Mouse (Mus musculus) frontal cortex, postnatal 25 days (tissue): Measurements from ENCODE around the gene Plod2.

Experiments
- DNase-seq, 2 experiments: peaks; one replicate each; pipeline ENCODE4 v3.0.0; 2022; ENCODE audit warnings: low spot score in 2 of 2

The Plod2 gene

DNA sequence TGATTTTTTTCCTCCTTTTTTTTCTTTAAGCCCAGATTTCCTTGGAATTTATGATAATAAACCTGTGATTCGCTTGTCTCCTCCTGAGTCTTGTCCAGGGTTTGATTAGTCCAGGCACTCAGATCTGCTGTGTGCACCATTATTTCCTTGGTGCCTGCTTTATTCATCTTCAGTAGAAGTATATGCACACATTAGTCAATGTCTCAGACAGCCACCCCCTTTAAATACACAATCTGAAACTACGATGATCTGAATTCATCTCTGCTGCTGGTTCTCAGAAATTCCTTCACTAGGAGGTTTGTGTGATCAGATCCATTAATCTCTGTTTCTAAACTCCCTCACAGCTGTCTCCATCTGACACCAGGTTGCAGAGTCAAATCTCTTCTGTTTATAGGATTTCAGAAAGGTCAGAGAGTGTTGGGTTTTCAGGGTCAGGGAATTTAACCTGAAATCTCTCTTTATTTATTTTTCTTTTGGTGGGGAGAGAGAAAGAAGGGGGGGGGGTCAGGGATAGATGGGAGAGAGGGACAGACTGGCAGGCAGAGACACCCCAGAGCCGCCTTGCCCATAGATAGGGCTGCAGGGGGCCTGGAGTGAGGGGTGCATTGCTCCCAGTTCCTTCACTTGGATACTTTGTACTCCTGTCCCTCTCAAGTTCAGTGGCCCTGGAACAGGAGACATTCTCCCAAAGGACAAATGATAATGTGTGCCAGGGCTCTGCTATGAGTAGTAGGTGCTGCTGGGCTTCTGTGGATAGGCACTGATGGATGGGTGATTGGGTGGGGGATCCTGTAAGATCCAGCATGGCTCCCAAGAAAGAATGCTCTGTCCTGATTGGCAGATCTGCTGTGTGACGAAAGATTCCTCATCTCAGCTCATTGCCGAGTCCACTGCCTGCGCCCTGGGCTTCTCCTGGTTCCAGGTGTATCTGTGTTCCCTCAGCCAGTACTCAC is 13.3 kb downstream of the Plod2 start:
- DNase-seq: no peak

DNA sequence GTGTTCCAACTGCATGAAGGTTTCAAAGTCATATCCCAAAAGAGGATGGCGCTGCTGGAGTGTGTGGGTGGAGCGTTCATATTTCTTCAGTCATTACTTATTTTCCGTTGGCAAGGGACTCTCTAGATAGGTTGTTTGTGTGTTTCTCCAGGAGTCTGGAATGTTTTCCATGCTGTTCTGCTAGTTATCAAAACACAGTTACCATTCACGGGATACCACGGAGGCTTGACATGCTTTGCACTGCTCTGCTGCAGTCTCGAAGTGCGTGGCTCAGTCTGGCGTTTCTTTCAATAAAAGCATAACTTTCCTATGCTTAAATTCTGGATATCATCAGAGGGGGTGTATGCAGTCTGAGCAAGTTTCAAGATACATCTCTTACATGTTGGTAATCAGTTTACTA is 17.7 kb downstream of the Plod2 start:
- DNase-seq: no peak

- DNase-seq: no peak
Measured at GRCm38 (mm10) chr9:92560840-92561547, 19.0 kb downstream of the Plod2 start.

DNA sequence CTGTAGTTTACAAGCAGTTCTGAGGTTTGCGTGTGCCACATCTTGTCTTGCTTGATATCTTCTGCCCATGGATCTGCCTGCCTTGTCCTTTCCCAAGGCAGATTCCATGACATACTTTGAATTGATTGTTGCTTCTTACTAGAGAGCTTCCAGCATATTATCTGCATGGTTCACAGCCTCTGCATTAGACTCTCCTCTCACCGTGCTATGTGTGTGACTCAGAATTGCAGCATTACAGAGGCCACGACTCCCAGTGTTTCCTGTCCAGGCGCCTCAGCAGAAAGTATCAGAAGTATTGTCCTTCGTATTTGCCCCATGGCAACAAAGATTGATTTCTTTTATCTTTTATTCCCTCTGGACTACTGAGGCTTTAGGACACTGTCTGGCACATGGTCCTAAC is 20.4 kb downstream of the Plod2 start:
- DNase-seq: no peak

GRCm38 (mm10) chr9:92563306-92563705 is 21.3 kb downstream of the Plod2 start:
- DNase-seq: no peak

DNA sequence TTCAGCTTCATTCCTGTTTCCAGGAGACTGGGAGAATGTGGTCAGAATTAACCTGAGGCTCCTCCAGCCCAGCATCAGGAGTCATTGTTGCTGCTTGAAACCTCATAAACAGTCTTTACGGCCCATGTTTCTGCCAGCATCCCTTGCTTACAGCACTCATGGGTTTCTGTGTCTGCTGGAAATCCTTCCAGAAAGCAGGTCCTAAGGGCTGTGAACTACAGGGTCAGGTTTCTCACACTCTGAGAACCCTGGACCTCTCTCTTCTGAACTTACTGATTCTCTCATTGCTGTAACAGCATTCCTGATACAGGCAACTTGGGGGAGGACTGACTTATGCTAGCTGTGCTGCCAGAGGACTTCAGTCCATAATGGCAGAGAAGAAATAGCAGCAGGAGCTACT is 22.4 kb downstream of the Plod2 start:
- DNase-seq: no peak

GRCm38 (mm10) chr9:92566234-92566633 is 24.2 kb downstream of the Plod2 start:
- no peak for DNase-seq

- no peak for DNase-seq
Measured at GRCm38 (mm10) chr9:92567474-92567873, 25.5 kb downstream of the Plod2 start.

DNA sequence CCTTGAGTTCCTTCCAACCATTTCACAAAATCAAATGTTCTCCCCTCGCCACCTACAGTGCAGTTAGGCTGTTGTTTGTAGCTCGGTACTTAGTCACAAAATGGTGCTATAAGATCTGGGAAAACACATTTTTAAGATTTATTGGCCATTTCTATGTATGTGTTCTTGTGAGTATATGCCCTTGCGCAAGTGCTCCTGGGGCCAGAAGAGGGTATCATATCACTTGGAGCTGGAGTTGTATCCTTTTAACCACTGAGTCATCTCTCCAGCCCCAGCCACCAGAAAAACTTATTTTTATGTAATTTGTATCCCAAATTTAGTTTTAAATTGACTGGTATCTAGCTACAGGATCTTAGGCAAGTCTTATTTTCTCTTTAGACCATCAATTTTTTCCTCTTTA is 26.8 kb downstream of the Plod2 start:
- no peak for DNase-seq

- DNase-seq: no peak
Measured at GRCm38 (mm10) chr9:92572376-92573108, 30.5 kb downstream of the Plod2 start.

GRCm38 (mm10) chr9:92583876-92584275 is 41.9 kb downstream of the Plod2 start:
- DNase-seq: no peak

DNA sequence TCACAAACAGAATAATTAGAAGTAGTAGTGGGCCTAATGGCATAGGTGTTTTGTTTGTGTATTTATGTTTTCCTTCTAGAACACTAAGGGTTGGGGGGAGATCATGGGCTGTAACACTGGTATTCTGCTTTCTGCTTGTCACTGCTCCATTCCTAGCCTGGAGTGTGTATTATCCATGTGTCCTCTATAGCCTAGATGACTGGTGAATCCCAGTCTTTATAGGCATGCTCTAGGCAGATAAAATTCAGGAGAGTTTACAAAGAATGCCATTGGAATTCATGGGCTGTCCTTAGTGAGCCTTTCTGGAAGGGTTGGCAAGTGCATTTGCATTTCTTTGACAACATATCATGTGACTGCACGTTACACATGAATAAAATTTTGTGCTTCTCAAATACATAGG is 44.0 kb downstream of the Plod2 start:
- no peak for DNase-seq

DNA sequence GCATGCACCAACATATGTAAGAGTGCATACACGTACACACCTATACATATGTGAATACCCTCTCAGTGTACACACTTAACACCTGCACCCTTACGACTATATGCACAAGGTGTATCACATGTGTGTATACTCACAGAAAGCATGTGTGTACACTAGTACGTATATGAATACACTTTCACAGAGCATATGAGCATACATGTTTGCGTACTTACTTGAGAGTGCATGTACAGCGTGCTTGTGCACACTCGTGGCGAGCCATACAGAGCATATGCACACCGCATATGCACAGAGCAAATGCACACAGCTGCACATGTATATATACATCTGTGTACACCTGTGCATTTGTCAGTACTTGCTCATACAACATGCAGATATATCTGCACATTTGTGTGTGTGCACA is 45.4 kb downstream of the Plod2 start:
- no peak for DNase-seq

DNA sequence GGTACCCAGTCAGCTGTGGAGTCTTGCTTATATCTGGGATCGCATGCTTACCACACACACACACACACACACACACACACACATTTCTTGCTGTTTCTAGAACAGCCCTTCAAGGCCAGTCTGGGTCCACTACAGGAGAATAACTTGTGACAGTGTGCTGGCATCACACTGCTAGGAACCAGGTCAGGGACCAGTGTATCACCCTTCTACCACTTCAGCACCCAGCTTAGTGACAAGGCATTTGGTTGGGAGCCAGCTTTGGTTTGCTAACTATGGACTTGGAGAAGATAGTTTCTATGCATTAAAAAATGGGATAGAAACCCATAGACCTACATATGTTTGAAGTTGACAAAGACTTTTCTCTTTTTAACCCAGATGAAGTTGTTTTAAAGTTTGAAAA is 46.2 kb downstream of the Plod2 start:
- DNase-seq: no peak

GRCm38 (mm10) chr9:92589021-92589420 is 47.0 kb downstream of the Plod2 start:
- no peak for DNase-seq

- no peak for DNase-seq
Measured at GRCm38 (mm10) chr9:92591482-92591881, 49.5 kb downstream of the Plod2 start.

GRCm38 (mm10) chr9:92592757-92593156 is 50.7 kb downstream of the Plod2 start:
- DNase-seq: no peak

- no peak for DNase-seq
Measured at GRCm38 (mm10) chr9:92594491-92594890, 52.5 kb downstream of the Plod2 start.

DNA sequence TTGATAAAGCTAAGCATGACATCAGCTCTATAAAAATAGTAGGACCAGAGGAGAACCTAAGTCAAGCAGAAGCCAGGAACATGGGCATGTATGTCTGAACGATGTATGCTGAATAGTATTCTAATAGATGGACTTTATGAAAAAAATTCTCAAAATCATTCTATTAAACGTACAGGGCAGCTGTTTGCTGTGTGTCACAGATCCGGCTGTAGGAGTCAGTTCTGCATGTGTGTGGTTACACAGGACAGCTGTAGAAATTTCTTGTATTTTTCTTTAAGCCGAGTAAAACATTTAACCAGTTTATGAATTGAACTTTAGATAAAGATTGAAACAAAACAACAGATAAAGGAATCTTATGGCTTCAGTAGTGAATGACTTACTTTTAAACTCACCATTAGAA is 53.3 kb downstream of the Plod2 start:
- no peak for DNase-seq

DNA sequence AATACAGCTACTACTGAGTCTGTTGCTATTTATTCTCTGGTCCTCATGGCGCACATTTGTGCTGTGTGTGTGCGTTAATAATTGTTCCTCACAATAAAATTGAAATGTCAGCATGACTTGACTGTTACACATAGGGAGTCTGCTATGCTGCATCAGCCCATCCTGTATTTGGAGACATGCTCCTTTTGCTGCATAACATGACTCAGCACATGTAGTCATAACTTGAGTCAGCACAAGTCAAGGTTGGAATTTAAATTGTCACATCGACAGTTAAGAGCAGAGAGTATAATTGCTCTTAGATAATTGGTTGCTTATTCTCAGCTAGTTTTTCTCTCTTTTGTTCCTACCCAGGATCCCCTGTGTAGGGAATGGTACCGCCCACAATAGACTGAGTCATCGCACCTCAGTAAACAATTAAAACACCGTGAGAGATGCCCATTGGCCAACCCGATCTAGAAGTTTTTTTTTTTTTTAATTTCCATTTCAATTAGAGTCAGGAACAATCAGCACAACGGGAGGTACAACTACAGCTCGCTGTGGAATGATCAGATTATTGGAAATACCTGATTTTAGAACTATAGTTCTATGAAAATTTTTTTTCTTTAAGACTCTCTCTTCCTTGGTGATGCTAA is 55.0 kb downstream of the Plod2 start:
- no peak for DNase-seq

DNA sequence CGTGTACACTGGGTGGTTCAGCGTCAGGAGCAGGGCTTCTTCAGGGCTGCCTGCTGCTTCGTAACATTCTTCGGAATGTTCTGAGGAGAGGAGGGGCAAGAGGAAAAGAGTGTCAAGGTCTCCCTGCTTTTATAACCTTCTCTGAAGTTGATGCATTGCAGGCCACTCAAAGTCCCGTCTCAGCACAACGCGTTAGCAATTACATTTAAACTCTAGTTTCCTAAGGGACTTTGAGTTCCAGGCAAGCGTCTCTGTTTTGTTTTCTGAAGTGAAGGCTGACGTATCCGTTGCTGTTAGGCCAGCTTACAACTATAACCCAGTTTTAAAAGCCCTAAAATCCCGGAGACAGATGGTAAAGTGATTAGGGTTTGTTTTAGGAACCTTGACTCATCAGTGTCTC is 55.8 kb downstream of the Plod2 start:
- no peak for DNase-seq
